Mouse (Mus musculus) liver, postnatal 0 days (tissue): ENCODE results near the gene 4930544D05Rik. TPM values are rescaled to one million over a fixed set of nuclear protein-coding genes. Genes with fewer than 3 reads are reported as not detected.

Source experiments
- ATAC-seq: fragments of 200-750 bp; cut with Nextera tagmentation; 2 replicates; pipeline ENCODE4 v1.8.0; 2017; ENCODE audit warnings: mild to moderate bottlenecking, moderate library complexity
- DNase-seq: peaks from one replicate; pipeline ENCODE4 v3.0.0-alpha.2; 2016
- H3K27ac ChIP-seq: fragments of 300-500 bp; sonication (generic); 2 replicates; pipeline ENCODE4 v1.5.1; 2014; ENCODE audit warnings: antibody characterized with exemption, moderate library complexity, mild to moderate bottlenecking, low read depth
- H3K27me3 ChIP-seq: fragments of 300-500 bp; sonication (generic); 2 replicates; pipeline ENCODE4 v1.6.1; 2014; ENCODE audit warnings: low read length, control low read depth, mixed read lengths; ENCODE audit not compliant: insufficient read depth
- H3K36me3 ChIP-seq: fragments of 300-500 bp; sonication (generic); replicated peaks from 2 replicates; pipeline ENCODE4 v1.6.1; 2014; ENCODE audit warnings: mild to moderate bottlenecking, control low read depth, low read length, moderate library complexity, mixed read lengths; ENCODE audit not compliant: insufficient read depth
- H3K4me1 ChIP-seq: fragments of 300-500 bp; sonication (generic); 2 replicates; pipeline ENCODE4 v1.6.1; 2014; ENCODE audit warnings: antibody characterized with exemption, mild to moderate bottlenecking, control low read depth; ENCODE audit not compliant: insufficient read depth
- H3K4me2 ChIP-seq: fragments of 300-500 bp; sonication (generic); 2 replicates; pipeline ENCODE4 v1.6.1; 2014; ENCODE audit warnings: low read depth, mild to moderate bottlenecking, low read length, moderate library complexity, mixed read lengths
- H3K4me3 ChIP-seq: fragments of 300-500 bp; sonication (generic); 2 replicates; pipeline ENCODE4 v1.5.1; 2014; ENCODE audit warnings: low read depth, low read length
- H3K9ac ChIP-seq: fragments of 300-500 bp; sonication (generic); replicated peaks from 2 replicates; pipeline ENCODE4 v1.6.1; 2014; ENCODE audit warnings: mild to moderate bottlenecking, moderate library complexity
- H3K9me3 ChIP-seq: fragments of 300-500 bp; sonication (generic); 2 replicates; pipeline ENCODE4 v1.6.1; 2016; ENCODE audit warnings: mild to moderate bottlenecking, control low read depth, low read length, mixed read lengths
- CTCF ChIP-seq: sonication (generic); IDR thresholded peaks from 2 replicates; pipeline ENCODE4 v1.5.1; 2016; ENCODE audit warnings: antibody characterized with exemption, low read depth
- EP300 ChIP-seq: IDR thresholded peaks from 2 replicates; pipeline ENCODE4 v1.6.1; 2016; ENCODE audit warnings: antibody characterized with exemption, low read depth, mild to moderate bottlenecking
- WGBS: fragments of 180-500 bp; shearing (Covaris S2); extraction: QIAGEN DNeasy Blood & Tissue Kit; methylation state at CpG from one replicate; pipeline ENCODE4 v1.1.7; 2014; ENCODE audit not compliant: insufficient replicate concordance; 5-methylcytosine and 5-hydroxymethylcytosine counted together
- polyA plus RNA-seq: library from polyadenylated mRNA; unstranded; fragments of >200 nt; fragmentation: Nextera tagmentation; extraction: Ambion mirVana; gene quantifications from 2 replicates; pipeline ENCODE4 v1.2.1, GENCODE M21; 2015

4930544D05Rik gene
- polyA plus RNA-seq, 1 experiment from 2014 or later, result not detected

GRCm38 (mm10) chr11:70654923-70655570 lies 39.4 kb downstream of the 4930544D05Rik start:
- TF ChIP-seq CTCF (no peak), EP300 (peak; percentile 54)
- H3K27ac ChIP-seq, result peak overlapping the region; percentile 99
- H3K4me3 ChIP-seq, result peak overlapping the region; percentile 100
- H3K4me1 ChIP-seq, result peaks cover 45% of the 10 kb centered on the region
- H3K27me3 ChIP-seq, result no peaks in the 10 kb centered on the region
- H3K9me3 ChIP-seq, result no peaks in the 10 kb centered on the region
- DNase-seq, result peak; percentile 86
- H3K9ac ChIP-seq, result peak overlapping the region; percentile 100
- ATAC-seq, result peak; percentile 65
- peak overlapping the region; percentile 96 for H3K4me2 ChIP-seq
- peaks cover 26% of the 10 kb centered on the region for H3K36me3 ChIP-seq
- WGBS, result under 1% methylated on average over 46 of the region's 48 CpGs

DNA sequence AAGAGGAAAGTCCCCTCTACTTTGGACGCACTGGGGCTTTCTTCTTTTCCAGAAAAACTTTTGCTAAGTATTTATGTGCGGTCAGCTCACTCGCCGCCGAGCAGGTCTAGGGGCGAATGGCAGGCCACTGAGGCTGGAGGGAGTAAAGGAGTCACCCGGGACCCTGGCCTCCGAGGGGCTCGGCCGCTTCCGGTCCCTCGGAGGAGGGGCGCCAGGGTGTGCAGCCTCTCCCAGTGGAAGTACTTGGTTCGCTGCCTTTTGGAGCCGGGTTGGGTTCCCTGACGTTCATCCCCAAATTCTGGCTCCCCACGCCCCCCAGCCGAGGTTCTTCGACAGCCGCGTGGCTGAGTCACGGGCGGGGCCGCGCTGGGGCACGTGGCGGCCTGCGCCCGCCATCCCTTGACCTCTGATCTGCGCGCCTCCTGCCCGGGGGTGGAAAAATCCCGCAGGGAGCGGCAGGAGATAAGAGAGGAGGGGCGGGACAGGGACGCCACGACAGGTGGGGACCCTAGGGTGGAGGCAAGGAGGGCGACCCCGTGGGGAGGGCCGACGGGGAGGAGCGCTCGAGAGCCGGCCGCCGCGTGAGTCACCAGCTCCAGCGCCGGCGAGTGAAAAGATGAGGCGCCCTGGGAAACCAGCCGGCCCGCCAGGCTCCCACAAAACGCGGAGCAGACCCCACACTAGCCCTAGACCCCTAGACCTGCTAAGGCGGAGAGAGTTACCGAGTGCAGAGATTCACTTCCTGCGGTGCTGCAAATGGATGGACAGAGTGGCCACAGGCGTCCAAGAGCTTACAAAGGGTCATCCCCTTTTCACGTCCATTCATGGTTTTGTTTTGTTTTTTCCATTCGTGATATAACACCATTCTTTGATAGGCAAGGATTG lies 40.2 kb downstream of the 4930544D05Rik start:
- ATAC-seq (peak; percentile 16), DNase-seq (peak; percentile 68)
- peak overlapping the region; percentile 99 for H3K27ac ChIP-seq
- 2% methylated on average over 60 of the region's 61 CpGs for WGBS
- H3K9me3 ChIP-seq, result no peaks in the 10 kb centered on the region
- peak overlapping the region; percentile 100 for H3K9ac ChIP-seq
- H3K4me1 ChIP-seq, result peaks cover 38% of the 10 kb centered on the region
- H3K4me2 ChIP-seq, result peak overlapping the region; percentile 96
- H3K27me3 ChIP-seq, result no peaks in the 10 kb centered on the region
- peaks cover 19% of the 10 kb centered on the region for H3K36me3 ChIP-seq
- H3K4me3 ChIP-seq, result peak overlapping the region; percentile 100
- TF ChIP-seq CTCF, result no peak
- no peak for TF ChIP-seq EP300

DNA sequence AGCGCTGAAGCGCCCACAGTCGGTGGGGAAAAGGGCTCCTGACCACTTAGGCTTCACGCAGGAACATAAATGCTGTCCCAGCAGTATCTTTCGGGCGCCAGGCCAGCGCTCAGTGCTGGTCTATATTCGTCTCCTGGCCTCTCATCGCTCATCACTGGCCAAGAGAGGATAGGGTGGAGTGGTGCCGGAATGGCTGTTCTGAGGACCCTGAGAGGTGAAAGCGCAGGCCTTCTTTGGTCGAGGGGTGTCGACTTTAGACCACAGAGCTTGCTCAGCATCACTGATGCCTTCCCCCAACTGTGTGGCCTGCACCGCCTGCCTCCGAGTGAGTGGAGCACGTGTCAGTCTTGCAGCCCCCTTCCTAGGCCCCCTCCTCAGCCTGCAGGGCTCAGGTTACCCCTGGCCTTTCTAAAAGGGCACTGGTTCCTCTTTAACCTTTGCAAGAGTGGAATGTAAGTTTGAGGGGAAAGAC lies 40.8 kb downstream of the 4930544D05Rik start:
- H3K27ac ChIP-seq, result peak overlapping the region; percentile 99
- H3K9me3 ChIP-seq, result no peaks in the 10 kb centered on the region
- peak overlapping the region; percentile 100 for H3K4me3 ChIP-seq
- peak overlapping the region; percentile 96 for H3K4me2 ChIP-seq
- H3K27me3 ChIP-seq, result no peaks in the 10 kb centered on the region
- TF ChIP-seq EP300 (no peak), CTCF (no peak)
- peaks cover 31% of the 10 kb centered on the region for H3K4me1 ChIP-seq
- ATAC-seq (no peak), DNase-seq (no peak)
- H3K9ac ChIP-seq, result peak overlapping the region; percentile 100; the same call in 1 of the 2 replicates
- 26% methylated on average over 16 of the region's 16 CpGs for WGBS
- peaks cover 12% of the 10 kb centered on the region for H3K36me3 ChIP-seq

DNA sequence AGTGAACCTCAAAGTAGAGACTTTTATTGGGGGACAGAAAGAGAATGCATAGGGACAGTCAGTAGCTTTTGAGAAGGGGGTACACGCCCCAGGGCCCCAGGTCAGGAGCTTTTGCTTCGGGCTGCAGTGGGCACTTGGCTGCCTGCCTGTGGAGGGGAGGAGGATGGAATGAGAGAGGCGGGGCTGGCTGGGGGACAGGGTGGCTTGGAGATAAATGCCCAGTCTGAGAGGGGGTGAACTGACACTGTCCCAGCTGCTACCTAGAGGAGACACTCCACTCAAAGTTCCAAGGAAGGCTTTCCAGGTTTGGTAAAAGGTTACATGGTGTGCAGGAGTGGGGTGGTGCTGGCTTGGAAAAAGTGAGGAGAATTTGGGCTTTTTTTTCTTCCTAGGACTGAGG lies 41.3 kb downstream of the 4930544D05Rik start, which contains the start of gene Eno3:
Gene Eno3 (plus strand): TSS at position 239 of the 400 bp plus-strand sequence.
- peaks cover 27% of the 10 kb centered on the region for H3K4me1 ChIP-seq
- 33% methylated on average over 3 of the region's 3 CpGs for WGBS
- peaks cover 11% of the 10 kb centered on the region for H3K36me3 ChIP-seq
- ATAC-seq (no peak), DNase-seq (no peak)
- no peaks in the 10 kb centered on the region for H3K27me3 ChIP-seq
- H3K9me3 ChIP-seq, result no peaks in the 10 kb centered on the region
- peak within 1 kb of the TSS; percentile 96 for H3K4me2 ChIP-seq
- H3K4me3 ChIP-seq, result peak within 1 kb of the TSS; percentile 100
- peak within 1 kb of the TSS; percentile 100 for H3K9ac ChIP-seq
- H3K27ac ChIP-seq, result peak within 1 kb of the TSS; percentile 99
- TF ChIP-seq EP300 (no peak), CTCF (no peak)

DNA sequence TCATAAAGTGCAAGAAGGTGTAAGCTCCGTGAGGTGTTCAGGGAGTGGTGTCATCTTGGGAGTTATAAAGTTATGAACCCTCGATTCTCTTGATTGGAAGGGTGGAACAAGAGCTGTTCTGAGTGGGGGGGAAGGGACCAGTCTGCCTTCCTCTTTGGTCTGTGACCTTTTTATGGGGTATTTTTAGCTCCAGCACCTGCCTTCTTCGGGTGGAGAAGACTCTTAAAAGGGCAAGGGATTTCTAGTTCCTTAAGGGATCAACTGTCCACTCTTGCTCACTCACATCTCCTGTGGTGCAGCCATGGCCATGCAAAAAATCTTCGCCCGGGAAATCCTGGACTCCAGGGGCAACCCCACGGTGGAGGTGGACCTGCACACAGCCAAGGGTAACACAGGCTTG lies 41.9 kb downstream of the 4930544D05Rik start:
- peaks cover 22% of the 10 kb centered on the region for H3K4me1 ChIP-seq
- ATAC-seq (no peak), DNase-seq (no peak)
- H3K4me3 ChIP-seq, result no peak overlapping the region
- no peaks in the 10 kb centered on the region for H3K9me3 ChIP-seq
- 51% methylated on average over 6 of the region's 6 CpGs for WGBS
- H3K36me3 ChIP-seq, result peaks cover 13% of the 10 kb centered on the region
- H3K27ac ChIP-seq, result no peak overlapping the region
- H3K4me2 ChIP-seq, result no peak overlapping the region
- no peak overlapping the region for H3K9ac ChIP-seq
- TF ChIP-seq EP300 (no peak), CTCF (no peak)
- H3K27me3 ChIP-seq, result no peaks in the 10 kb centered on the region

- H3K27me3 ChIP-seq, result no peaks in the 10 kb centered on the region
- ATAC-seq (no peak), DNase-seq (no peak)
- H3K27ac ChIP-seq, result no peak overlapping the region
- H3K9me3 ChIP-seq, result no peaks in the 10 kb centered on the region
- H3K9ac ChIP-seq, result no peak overlapping the region
- TF ChIP-seq EP300 (no peak), CTCF (no peak)
- no peak overlapping the region for H3K4me2 ChIP-seq
- peaks cover 13% of the 10 kb centered on the region for H3K36me3 ChIP-seq
- WGBS, result 69% methylated on average over 9 of the region's 9 CpGs
- peaks cover 20% of the 10 kb centered on the region for H3K4me1 ChIP-seq
- H3K4me3 ChIP-seq, result no peak overlapping the region
These were observed 42.3 kb downstream of the 4930544D05Rik start for GRCm38 (mm10) chr11:70657991-70658390.
